ENCODE assay signal across 34 mouse cellular contexts in the genomic region with DNA sequence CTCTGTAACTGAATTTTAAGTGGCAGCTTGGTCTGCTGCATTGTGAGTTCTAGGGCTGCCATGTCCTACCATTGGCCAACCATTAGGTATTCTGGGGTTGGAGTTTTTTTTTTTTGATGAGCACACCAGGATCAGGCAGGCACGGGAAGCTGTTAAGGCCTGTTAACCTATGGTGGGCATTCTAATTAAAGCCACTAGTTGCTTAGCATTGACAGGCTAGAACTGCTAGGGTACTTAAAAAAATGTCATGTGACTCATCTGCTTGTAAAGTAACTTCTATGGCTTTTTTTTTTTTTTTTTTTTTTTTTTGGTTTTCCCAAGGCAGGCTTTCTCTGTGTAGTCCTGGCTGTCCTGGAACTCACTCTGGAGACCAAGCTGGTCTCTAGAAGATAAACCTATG. TPM values are rescaled to one million over a fixed set of nuclear protein-coding genes. Genes with fewer than 3 reads are reported as not detected.
A peak's percentile ranks its signal among the peaks of the same experiment; 100 is the strongest.
DNase-seq lines count a peak whose midpoint lies in the region; ATAC-seq and TF ChIP-seq lines count a peak whose summit lies in the region.
"Had no signal": no experiment of that assay in that cellular context is flagged by ENCODE, and none has a peak within 500 bp of the region (broad histone marks: within the 10 kb centered on the region; RNA-seq: fewer than 3 reads in every experiment).

No protein-coding gene starts in this region.

- H3K4me2 ChIP-seq in intestine, postnatal 0 days (replicated peaks; ENCODE audit: low read depth) = no peak overlapping the region
- H3K4me2 ChIP-seq in intestine, embryonic 15.5 days (replicated peaks) = no peak overlapping the region
- H3K4me2 ChIP-seq: hindbrain, embryonic 15.5 days had no signal

- no peak for ATAC-seq in intestine, postnatal 0 days
- ATAC-seq in intestine, embryonic 15.5 days = no peak
- ATAC-seq in granulocyte monocyte progenitor cell, adult 5-6 weeks (replicated peaks; ENCODE audit: poor library complexity, severe bottlenecking) = no peak
- ATAC-seq: CD4-positive, CD25-positive, alpha-beta regulatory T cell, adult 4 months; forebrain, embryonic 16.5 days; inflammation-experienced regulatory T-cells, adult 6 months; midbrain, embryonic 15.5 days had no signal

- no peaks in the 10 kb centered on the region for H3K27me3 ChIP-seq in intestine, postnatal 0 days (replicated peaks; ENCODE audit: control insufficient read depth, insufficient read depth, low read length)
- no peaks in the 10 kb centered on the region for H3K27me3 ChIP-seq in intestine, embryonic 15.5 days (replicated peaks)
- H3K27me3 ChIP-seq in ES-Bruce4 (ENCODE audit: control insufficient read depth, insufficient read depth, low read length, poor library complexity, severe bottlenecking) = no peaks in the 10 kb centered on the region
- no peaks in the 10 kb centered on the region for H3K27me3 ChIP-seq in heart, embryonic 10.5 days (ENCODE audit: insufficient read depth, poor library complexity, severe bottlenecking)
- H3K27me3 ChIP-seq: embryonic facial prominence, embryonic 13.5 days; heart, embryonic 13.5 days; hindbrain, embryonic 15.5 days; midbrain, embryonic 15.5 days had no signal

- TF ChIP-seq POLR2A in ES-Bruce4 (IDR thresholded peaks at IDR 0.05; ENCODE audit: insufficient read depth, low read length) = no peak

- H3K4me1 ChIP-seq in intestine, postnatal 0 days (replicated peaks; ENCODE audit: control insufficient read depth, insufficient read depth, low read length) = no peaks in the 10 kb centered on the region
- peaks cover 7% of the 10 kb centered on the region; the same call in 1 of the 2 replicates for H3K4me1 ChIP-seq in intestine, embryonic 15.5 days (replicated peaks)
- H3K4me1 ChIP-seq in ES-Bruce4 (ENCODE audit: control insufficient read depth, insufficient read depth, low read length) = no peaks in the 10 kb centered on the region
- peaks cover 7% of the 10 kb centered on the region for H3K4me1 ChIP-seq in heart, embryonic 10.5 days

- H3K9me3 ChIP-seq in intestine, postnatal 0 days (ENCODE audit: control insufficient read depth) = no peaks in the 10 kb centered on the region
- no peaks in the 10 kb centered on the region for H3K9me3 ChIP-seq in intestine, embryonic 15.5 days
- H3K9me3 ChIP-seq in ES-Bruce4 (replicated peaks; ENCODE audit: control insufficient read depth, insufficient read depth, low read length, poor library complexity, severe bottlenecking) = no peaks in the 10 kb centered on the region
- H3K9me3 ChIP-seq in heart, embryonic 10.5 days = no peaks in the 10 kb centered on the region
- H3K9me3 ChIP-seq: embryonic facial prominence, embryonic 13.5 days; forebrain, embryonic 10.5 days; heart, embryonic 13.5 days; hindbrain, embryonic 10.5 days; hindbrain, embryonic 15.5 days; midbrain, embryonic 10.5 days; midbrain, embryonic 15.5 days had no signal

- DNase-seq in 3T3-L1 (ENCODE audit: low read depth, low spot score) (peak; percentile 33), R1 (ENCODE audit: low read depth, low spot score) (peak; percentile 63)
- DNase-seq in thymus, postnatal 14 days = no peak
- no peak for DNase-seq in heart, embryonic 10.5 days (ENCODE audit: low spot score)
- DNase-seq: adrenal gland, postnatal 10 days; cerebellum, adult 11 months; cerebellum, postnatal 10 days; gastrocnemius, adult 2 months; gastrocnemius, postnatal 36 days; heart, adult 2 months; heart, postnatal 10 days; kidney, adult 2 months; kidney, postnatal 10 days; layer of hippocampus, postnatal 36 days; left cerebral cortex, postnatal 4 days; lung, adult 18-20 months; lung, postnatal 10 days; right cerebral cortex, adult 18-20 months had no signal

- TF ChIP-seq EP300 in ES-Bruce4 (IDR thresholded peaks at IDR 0.05; ENCODE audit: insufficient read depth, low read depth, low read length) = no peak

- no peak overlapping the region for H3K9ac ChIP-seq in intestine, postnatal 0 days (ENCODE audit: low read depth, low read length)
- no peak overlapping the region for H3K9ac ChIP-seq in intestine, embryonic 15.5 days
- no peak overlapping the region for H3K9ac ChIP-seq in ES-Bruce4 (ENCODE audit: low read depth, poor library complexity, severe bottlenecking)
- H3K9ac ChIP-seq: embryonic facial prominence, embryonic 13.5 days; heart, embryonic 13.5 days; hindbrain, embryonic 15.5 days; midbrain, embryonic 15.5 days had no signal

- 34% methylated on average over 1 of the region's 1 CpGs for WGBS in intestine, postnatal 0 days
- WGBS in intestine, embryonic 15.5 days = 47% methylated on average over 1 of the region's 1 CpGs
- 52% methylated on average over 1 of the region's 1 CpGs for WGBS in heart, embryonic 10.5 days

- peaks cover 42% of the 10 kb centered on the region for H3K36me3 ChIP-seq in intestine, postnatal 0 days (ENCODE audit: control insufficient read depth, insufficient read depth)
- peaks cover 23% of the 10 kb centered on the region for H3K36me3 ChIP-seq in intestine, embryonic 15.5 days
- H3K36me3 ChIP-seq in ES-Bruce4 (ENCODE audit: control insufficient read depth, insufficient read depth, low read length, poor library complexity, severe bottlenecking) = peaks cover 33% of the 10 kb centered on the region
- peaks cover 55% of the 10 kb centered on the region for H3K36me3 ChIP-seq in heart, embryonic 10.5 days

- TF ChIP-seq CTCF in intestine, postnatal 0 days (IDR thresholded peaks at IDR 0.05; ENCODE audit: low read depth) = no peak
- no peak for TF ChIP-seq CTCF in ES-Bruce4 (IDR thresholded peaks at IDR 0.05; ENCODE audit: low read depth, low read length)

- no peak overlapping the region for H3K4me3 ChIP-seq in intestine, postnatal 0 days (ENCODE audit: low read depth, low read length)
- no peak overlapping the region for H3K4me3 ChIP-seq in intestine, embryonic 15.5 days (replicated peaks)
- no peak overlapping the region for H3K4me3 ChIP-seq in ES-Bruce4 (ENCODE audit: low read depth, low read length)
- H3K4me3 ChIP-seq in heart, embryonic 10.5 days = no peak overlapping the region
- H3K4me3 ChIP-seq: heart, adult 2 months; hindbrain, embryonic 15.5 days; midbrain, embryonic 15.5 days had no signal

- H3K27ac ChIP-seq in intestine, postnatal 0 days (ENCODE audit: low read depth, low read length) = 0 out of 2 replicates have a peak overlapping the region, but pooled peaks have one; percentile 15
- H3K27ac ChIP-seq in intestine, embryonic 15.5 days = no peak overlapping the region
- peak overlapping the region; percentile 46; the same call in 1 of the 2 replicates for H3K27ac ChIP-seq in ES-Bruce4 (ENCODE audit: insufficient read depth, low read length)
- H3K27ac ChIP-seq in heart, embryonic 10.5 days = no peak overlapping the region
- H3K27ac ChIP-seq: forebrain, embryonic 10.5 days; gastrocnemius, adult 2 months; heart, adult 2 months; hindbrain, embryonic 10.5 days; midbrain, embryonic 10.5 days; midbrain, embryonic 15.5 days had no signal

RNA-seq across cellular contexts. Expression of a gene that starts 8.0 kb away (rescaled TPM):
- 48.2 and 48.3 TPM in 2 replicates for polyA plus RNA-seq in intestine, postnatal 0 days (2015; fragmentation: Nextera tagmentation; extraction: Ambion mirVana)
- 3.6 and 3.9 TPM in 2 replicates for polyA plus RNA-seq in intestine, embryonic 15.5 days (2015; fragmentation: Nextera tagmentation; extraction: Ambion mirVana)
- 0.90 TPM in 1 of 2 replicates, not detected in the other for polyA plus RNA-seq in ES-Bruce4 (2011; ENCODE audit: insufficient read depth, insufficient read length, low read depth, missing spikeins)
- total RNA-seq in granulocyte monocyte progenitor cell, adult 5-6 weeks (2014; fragmentation: Nextera tagmentation) = 3.2 TPM in 1 of 2 replicates, not detected in the other
- total RNA-seq in granulocyte monocyte progenitor cell, adult 5-6 weeks (2017) = not detected in 2 replicates
- polyA plus RNA-seq in heart, embryonic 10.5 days (2016; fragmentation: Nextera tagmentation; extraction: Ambion mirVana) = 1.1 and 1.9 TPM in 2 replicates
- total RNA-seq: common myeloid progenitor, adult 5-6 weeks; gastrocnemius, postnatal 36 days; neutrophil, adult 5-6 weeks had no signal

RNA-seq across cellular contexts. Expression of a gene that starts 18.1 kb away (rescaled TPM):
- 80.1 and 84.1 TPM in 2 replicates for polyA plus RNA-seq in intestine, postnatal 0 days (2015; fragmentation: Nextera tagmentation; extraction: Ambion mirVana)
- 74.5 and 82.9 TPM in 2 replicates for polyA plus RNA-seq in intestine, embryonic 15.5 days (2015; fragmentation: Nextera tagmentation; extraction: Ambion mirVana)
- 35.2 and 36.1 TPM in 2 replicates for polyA plus RNA-seq in ES-Bruce4 (2011; ENCODE audit: insufficient read depth, insufficient read length, low read depth, missing spikeins)
- total RNA-seq in granulocyte monocyte progenitor cell, adult 5-6 weeks (2014; fragmentation: Nextera tagmentation) = 29.7 and 36.3 TPM in 2 replicates
- 37.8 and 54.9 TPM in 2 replicates for total RNA-seq in granulocyte monocyte progenitor cell, adult 5-6 weeks (2017)
- 82.0 and 92.0 TPM in 2 replicates for polyA plus RNA-seq in heart, embryonic 10.5 days (2016; fragmentation: Nextera tagmentation; extraction: Ambion mirVana)

RNA-seq across cellular contexts. Expression of a gene that starts 37.0 kb away (rescaled TPM):
- polyA plus RNA-seq in intestine, postnatal 0 days (2015; fragmentation: Nextera tagmentation; extraction: Ambion mirVana) = 43.2 and 47.5 TPM in 2 replicates
- 37.7 and 39.8 TPM in 2 replicates for polyA plus RNA-seq in intestine, embryonic 15.5 days (2015; fragmentation: Nextera tagmentation; extraction: Ambion mirVana)
- polyA plus RNA-seq in ES-Bruce4 (2011; ENCODE audit: insufficient read depth, insufficient read length, low read depth, missing spikeins) = 34.3 and 35.2 TPM in 2 replicates
- total RNA-seq in granulocyte monocyte progenitor cell, adult 5-6 weeks (2014; fragmentation: Nextera tagmentation) = 23.1 and 25.5 TPM in 2 replicates
- total RNA-seq in granulocyte monocyte progenitor cell, adult 5-6 weeks (2017) = 47.0 and 48.7 TPM in 2 replicates
- polyA plus RNA-seq in heart, embryonic 10.5 days (2016; fragmentation: Nextera tagmentation; extraction: Ambion mirVana) = 42.4 and 52.5 TPM in 2 replicates

RNA-seq across cellular contexts. Expression of a gene that starts 42.2 kb away (rescaled TPM):
- polyA plus RNA-seq in intestine, postnatal 0 days (2015; fragmentation: Nextera tagmentation; extraction: Ambion mirVana) = 47.4 and 48.7 TPM in 2 replicates
- polyA plus RNA-seq in intestine, embryonic 15.5 days (2015; fragmentation: Nextera tagmentation; extraction: Ambion mirVana) = 90.5 and 90.9 TPM in 2 replicates
- 78.8 and 83.1 TPM in 2 replicates for polyA plus RNA-seq in ES-Bruce4 (2011; ENCODE audit: insufficient read depth, insufficient read length, low read depth, missing spikeins)
- total RNA-seq in granulocyte monocyte progenitor cell, adult 5-6 weeks (2014; fragmentation: Nextera tagmentation) = 58.8 and 68.9 TPM in 2 replicates
- 46.8 and 53.3 TPM in 2 replicates for total RNA-seq in granulocyte monocyte progenitor cell, adult 5-6 weeks (2017)
- polyA plus RNA-seq in heart, embryonic 10.5 days (2016; fragmentation: Nextera tagmentation; extraction: Ambion mirVana) = 61.4 and 93.4 TPM in 2 replicates

RNA-seq across cellular contexts. Expression of a gene that starts 49.8 kb away (rescaled TPM):
- 8.9 and 9.6 TPM in 2 replicates for polyA plus RNA-seq in intestine, postnatal 0 days (2015; fragmentation: Nextera tagmentation; extraction: Ambion mirVana)
- 27.8 and 31.3 TPM in 2 replicates for polyA plus RNA-seq in intestine, embryonic 15.5 days (2015; fragmentation: Nextera tagmentation; extraction: Ambion mirVana)
- 23.8 and 25.9 TPM in 2 replicates for polyA plus RNA-seq in ES-Bruce4 (2011; ENCODE audit: insufficient read depth, insufficient read length, low read depth, missing spikeins)
- 16.8 and 20.9 TPM in 2 replicates for total RNA-seq in granulocyte monocyte progenitor cell, adult 5-6 weeks (2014; fragmentation: Nextera tagmentation)
- total RNA-seq in granulocyte monocyte progenitor cell, adult 5-6 weeks (2017) = 15.3 and 18.0 TPM in 2 replicates
- polyA plus RNA-seq in heart, embryonic 10.5 days (2016; fragmentation: Nextera tagmentation; extraction: Ambion mirVana) = 32.5 and 37.6 TPM in 2 replicates

Comparison
In these comparisons a context has a peak if more than half of its experiments do, and no peak if none do; other contexts are left out.
1. H3K27ac ChIP-seq: peak in intestine, postnatal 0 days (single experiment) and ES-Bruce4 (single experiment); none in intestine, embryonic 15.5 days (single experiment) and heart, embryonic 10.5 days (single experiment).
2. RNA of a gene that starts 8.0 kb away (polyA plus RNA-seq): 48.2 to 48.3 TPM in intestine, postnatal 0 days; 3.6 to 3.9 TPM in intestine, embryonic 15.5 days, 1.1 to 1.9 TPM in heart, embryonic 10.5 days and 0.90 TPM in ES-Bruce4; every median in the first group is over 10 times any median in the second.
3. DNase-seq: peak in 3T3-L1 (single experiment) and R1 (single experiment); none in thymus, postnatal 14 days (single experiment) and heart, embryonic 10.5 days (single experiment).